Mouse (Mus musculus) CH12.LX (cell line): ENCODE data around the gene Scin.

Source experiments
- BHLHE40 ChIP-seq: IDR thresholded peaks from 2 replicates; pipeline ENCODE4 v1.6.1; 2011; ENCODE audit warnings: mild to moderate bottlenecking, low read depth, low read length, improper control_type of control experiment
- CHD1 ChIP-seq: IDR thresholded peaks from 2 replicates; pipeline ENCODE4 v1.6.1; 2012; ENCODE audit warnings: low read depth, low read length, improper control_type of control experiment, inconsistent platforms
- E2F4 ChIP-seq: IDR thresholded peaks from 2 replicates; pipeline ENCODE4 v1.6.1; 2011; ENCODE audit warnings: low read depth, low read length, improper control_type of control experiment; ENCODE audit not compliant: insufficient replicate concordance
- MAFK ChIP-seq: IDR thresholded peaks from 2 replicates; pipeline ENCODE4 v1.6.1; 2011; ENCODE audit warnings: low read length, improper control_type of control experiment; ENCODE audit not compliant: insufficient replicate concordance
- POLR2A ChIP-seq: IDR thresholded peaks from 2 replicates; pipeline ENCODE4 v1.6.1; 2011; ENCODE audit warnings: low read depth, mild to moderate bottlenecking, improper control_type of control experiment, low read length

DNA sequence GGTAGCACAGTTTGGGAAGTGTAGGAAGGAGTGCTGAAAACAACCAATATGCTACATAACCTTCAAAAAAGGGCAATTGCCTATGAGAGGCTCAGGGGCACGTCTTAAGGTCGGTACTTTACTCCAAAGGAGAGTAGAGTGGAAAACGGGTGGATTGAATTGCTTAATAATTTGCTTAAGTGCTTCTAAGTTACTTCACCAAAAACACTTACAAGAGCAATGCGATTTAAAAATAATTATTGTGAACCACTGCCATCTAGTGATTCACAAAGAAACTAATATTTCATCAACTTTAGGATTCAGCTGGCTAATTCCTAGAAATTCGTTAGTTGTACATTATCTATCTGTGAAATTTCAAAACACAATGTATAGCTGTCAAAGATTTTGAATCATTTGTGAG lies 60.4 kb downstream of the Scin start:
- no peak for TF ChIP-seq POLR2A
- TF ChIP-seq CHD1 = no peak
- TF ChIP-seq BHLHE40 = no peak
- no peak for TF ChIP-seq MAFK
- TF ChIP-seq E2F4 = no peak
